Mouse (Mus musculus): ENCODE results near the gene Krtap10-10. TPM values are rescaled to one million over a fixed set of nuclear protein-coding genes. Genes with fewer than 3 reads are reported as not detected.

The Krtap10-10 gene
- polyA plus RNA-seq, 1 experiment, result not detected

- Histone ChIP-seq H3K27me3 (ENCODE audit: control insufficient read depth, insufficient read depth, insufficient read length) (peaks cover 13% of the 10 kb centered on the region), H3K4me2 (ENCODE audit: low read depth) (no peak overlapping the region), H3ac (ENCODE audit: control insufficient read depth, insufficient read length) (no peak overlapping the region), H3K4me3 (no peak overlapping the region), H3K36me3 (ENCODE audit: control insufficient read depth, insufficient read depth) (no peaks in the 10 kb centered on the region), H3K79me2 (ENCODE audit: control insufficient read depth, insufficient read depth) (no peaks in the 10 kb centered on the region)
- no peak for TF ChIP-seq E2F4 (IDR thresholded peaks at IDR 0.05; ENCODE audit: insufficient read depth)
- TF ChIP-seq TCF3 (IDR thresholded peaks at IDR 0.05; ENCODE audit: insufficient read length, low read depth), result no peak
- no peak for TF ChIP-seq POLR2AphosphoS2 (IDR thresholded peaks at IDR 0.05; ENCODE audit: insufficient read length, low read depth)
These were observed 17.2 kb upstream of the Krtap10-10 start for GRCm38 (mm10) chr10:77818523-77818922.

DNA sequence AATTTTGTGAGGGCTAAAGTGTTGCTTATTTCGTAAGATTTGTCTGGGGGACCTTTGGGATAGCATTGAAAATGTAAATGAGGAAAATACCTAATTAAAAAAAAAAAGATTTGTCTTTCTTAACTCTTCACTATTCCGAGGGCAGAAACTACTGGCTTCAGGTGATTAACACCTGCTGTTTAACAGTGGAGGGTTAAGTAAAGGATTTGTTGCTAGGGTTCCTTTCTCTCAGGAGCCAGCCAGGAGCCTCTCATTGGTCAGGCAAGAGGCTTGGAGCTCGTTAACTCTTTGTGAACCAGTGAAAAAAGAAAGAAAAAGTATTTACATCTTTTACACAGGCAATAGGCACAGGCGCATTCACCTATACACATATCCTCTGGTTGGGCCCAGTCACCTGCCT is 16.5 kb upstream of the Krtap10-10 start:
- peaks cover 13% of the 10 kb centered on the region for H3K27me3 ChIP-seq (ENCODE audit: control insufficient read depth, insufficient read depth, insufficient read length)
- no peak overlapping the region for H3K4me3 ChIP-seq
- no peak for TF ChIP-seq POLR2AphosphoS2 (IDR thresholded peaks at IDR 0.05; ENCODE audit: insufficient read length, low read depth)
- no peak for TF ChIP-seq TCF12 (IDR thresholded peaks at IDR 0.05; ENCODE audit: insufficient read depth, poor library complexity, severe bottlenecking)
- no peaks in the 10 kb centered on the region for H3K79me2 ChIP-seq (ENCODE audit: control insufficient read depth, insufficient read depth)
- H3K4me2 ChIP-seq (ENCODE audit: low read depth), result no peak overlapping the region
- H3K36me3 ChIP-seq (ENCODE audit: control insufficient read depth, insufficient read depth), result no peaks in the 10 kb centered on the region
- no peak overlapping the region for H3ac ChIP-seq (ENCODE audit: control insufficient read depth, insufficient read length)

DNA sequence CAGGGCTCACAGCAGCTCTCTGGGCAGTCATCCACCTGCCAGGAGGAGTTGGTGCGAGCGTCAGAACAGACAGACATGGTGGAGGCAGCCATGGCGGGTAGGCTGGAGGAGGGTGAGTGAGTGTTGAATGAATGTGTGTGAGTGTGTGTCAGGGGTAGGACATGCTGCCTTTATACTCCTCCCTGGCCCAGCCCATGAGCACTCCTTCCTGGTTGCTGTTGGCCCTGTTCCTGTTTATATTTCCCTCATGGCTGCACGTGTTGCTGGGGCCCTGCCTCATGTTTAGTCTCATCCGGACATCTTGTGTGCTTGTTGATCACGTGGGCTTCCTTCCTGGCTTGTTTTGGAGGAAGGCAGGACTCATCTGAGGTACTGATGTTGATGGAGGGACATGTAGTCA is 8.8 kb upstream of the Krtap10-10 start, which contains the start of gene Krtap10-4:
Gene Krtap10-4, minus strand, starts transcription at position 145 of the 400 bp plus-strand sequence.
- Histone ChIP-seq H3K36me3 (ENCODE audit: control insufficient read depth, insufficient read depth) (no peaks in the 10 kb centered on the region), H3K4me2 (ENCODE audit: low read depth) (no peak within 1 kb of the TSS), H3K27me3 (ENCODE audit: control insufficient read depth, insufficient read depth, insufficient read length) (peaks cover 11% of the 10 kb centered on the region), H3ac (ENCODE audit: control insufficient read depth, insufficient read length) (no peak within 1 kb of the TSS), H3K79me2 (ENCODE audit: control insufficient read depth, insufficient read depth) (no peaks in the 10 kb centered on the region), H3K4me3 (no peak within 1 kb of the TSS)
- TF ChIP-seq POLR2A (IDR thresholded peaks at IDR 0.05; ENCODE audit: insufficient read length, low read depth) (no peak), SRF (IDR thresholded peaks at IDR 0.05; ENCODE audit: control insufficient read depth, insufficient read length, low read depth) (no peak), TCF12 (IDR thresholded peaks at IDR 0.05; ENCODE audit: insufficient read depth, poor library complexity, severe bottlenecking) (no peak), USF1 (IDR thresholded peaks at IDR 0.05; ENCODE audit: low read depth) (no peak), MAX (IDR thresholded peaks at IDR 0.05; ENCODE audit: low read depth) (no peak), CEBPB (IDR thresholded peaks at IDR 0.05; ENCODE audit: insufficient read depth, poor library complexity, severe bottlenecking) (no peak), REST (IDR thresholded peaks at IDR 0.05; ENCODE audit: insufficient read depth, insufficient read length) (no peak), MYOD1 (IDR thresholded peaks at IDR 0.05; ENCODE audit: control insufficient read depth in 1 of 3, insufficient read length in 2 of 3, low read depth in 2 of 3) (no peak), POLR2AphosphoS2 (IDR thresholded peaks at IDR 0.05; ENCODE audit: insufficient read length, low read depth) (no peak), MYOG (IDR thresholded peaks at IDR 0.05; ENCODE audit: control insufficient read depth in 1 of 3, insufficient read depth in 1 of 3, insufficient read length in 2 of 3, low read depth in 2 of 3) (no peak), TCF3 (IDR thresholded peaks at IDR 0.05; ENCODE audit: insufficient read length, low read depth) (no peak), E2F4 (IDR thresholded peaks at IDR 0.05; ENCODE audit: insufficient read depth) (no peak)

DNA sequence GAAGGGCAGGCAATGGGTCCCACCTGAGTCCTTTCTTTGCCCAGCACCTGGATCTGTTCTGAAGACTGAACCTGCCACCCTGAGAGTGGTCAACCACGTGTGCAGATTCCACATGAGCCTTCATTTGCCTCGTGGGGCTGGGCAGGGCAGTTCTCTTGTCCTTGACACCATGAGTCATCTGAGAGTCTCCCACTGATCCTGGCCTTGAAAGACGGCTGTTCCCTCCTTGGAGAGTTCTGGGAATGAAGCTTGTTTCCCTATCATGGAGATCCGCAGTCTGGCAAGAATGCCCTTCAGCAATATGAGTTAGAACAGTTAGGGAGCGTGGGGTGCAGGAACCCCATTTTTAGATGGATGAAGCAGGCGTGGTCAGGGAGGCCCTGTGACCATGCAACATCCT is 3.3 kb downstream of the Krtap10-10 start:
- TF ChIP-seq TCF12 (IDR thresholded peaks at IDR 0.05; ENCODE audit: insufficient read depth, poor library complexity, severe bottlenecking) (no peak), E2F4 (IDR thresholded peaks at IDR 0.05; ENCODE audit: insufficient read depth) (no peak), POLR2A (IDR thresholded peaks at IDR 0.05; ENCODE audit: insufficient read length, low read depth) (no peak), SRF (IDR thresholded peaks at IDR 0.05; ENCODE audit: control insufficient read depth, insufficient read length, low read depth) (no peak), REST (IDR thresholded peaks at IDR 0.05; ENCODE audit: insufficient read depth, insufficient read length) (no peak), TCF3 (IDR thresholded peaks at IDR 0.05; ENCODE audit: insufficient read length, low read depth) (no peak), CEBPB (IDR thresholded peaks at IDR 0.05; ENCODE audit: insufficient read depth, poor library complexity, severe bottlenecking) (no peak), MYOD1 (IDR thresholded peaks at IDR 0.05; ENCODE audit: control insufficient read depth in 1 of 3, insufficient read length in 2 of 3, low read depth in 2 of 3) (no peak), POLR2AphosphoS2 (IDR thresholded peaks at IDR 0.05; ENCODE audit: insufficient read length, low read depth) (no peak), USF1 (IDR thresholded peaks at IDR 0.05; ENCODE audit: low read depth) (no peak), MYOG (IDR thresholded peaks at IDR 0.05; ENCODE audit: control insufficient read depth in 1 of 3, insufficient read depth in 1 of 3, insufficient read length in 2 of 3, low read depth in 2 of 3) (no peak), MAX (IDR thresholded peaks at IDR 0.05; ENCODE audit: low read depth) (no peak)
- no peaks in the 10 kb centered on the region for H3K36me3 ChIP-seq (ENCODE audit: control insufficient read depth, insufficient read depth)
- no peaks in the 10 kb centered on the region for H3K79me2 ChIP-seq (ENCODE audit: control insufficient read depth, insufficient read depth)
- H3K4me3 ChIP-seq, result no peak overlapping the region
- H3ac ChIP-seq (ENCODE audit: control insufficient read depth, insufficient read length), result no peak overlapping the region
- H3K27me3 ChIP-seq (ENCODE audit: control insufficient read depth, insufficient read depth, insufficient read length), result peaks cover 7% of the 10 kb centered on the region
- no peak overlapping the region for H3K4me2 ChIP-seq (ENCODE audit: low read depth)

DNA sequence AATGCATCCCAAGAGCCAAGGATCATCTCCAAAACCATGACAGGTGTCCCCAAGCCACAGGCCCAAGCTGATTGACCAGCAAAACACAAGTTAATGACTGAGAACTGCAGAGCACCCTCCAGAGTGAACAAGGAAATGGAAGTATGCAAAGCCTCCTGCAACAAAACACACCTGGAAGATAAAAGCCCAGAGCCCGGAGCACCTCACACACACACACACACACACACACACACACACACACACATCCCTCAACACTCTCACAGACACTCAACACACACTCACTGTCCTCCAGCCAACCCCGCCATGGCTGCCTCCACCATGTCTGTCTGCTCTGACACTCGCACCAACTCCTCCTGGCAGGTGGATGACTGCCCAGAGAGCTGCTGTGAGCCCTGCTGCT is 10.8 kb downstream of the Krtap10-10 start, which contains the start of gene Gm36176:
Gene Gm36176, plus strand, starts transcription at position 301 of the 400 bp plus-strand sequence.
- no peak within 1 kb of the TSS for H3K4me3 ChIP-seq
- H3K79me2 ChIP-seq (ENCODE audit: control insufficient read depth, insufficient read depth), result no peaks in the 10 kb centered on the region
- TF ChIP-seq MYOG (IDR thresholded peaks at IDR 0.05; ENCODE audit: control insufficient read depth in 1 of 3, insufficient read depth in 1 of 3, insufficient read length in 2 of 3, low read depth in 2 of 3) (no peak), MAX (IDR thresholded peaks at IDR 0.05; ENCODE audit: low read depth) (no peak), TCF3 (IDR thresholded peaks at IDR 0.05; ENCODE audit: insufficient read length, low read depth) (no peak), TCF12 (IDR thresholded peaks at IDR 0.05; ENCODE audit: insufficient read depth, poor library complexity, severe bottlenecking) (no peak), SRF (IDR thresholded peaks at IDR 0.05; ENCODE audit: control insufficient read depth, insufficient read length, low read depth) (no peak), POLR2AphosphoS2 (IDR thresholded peaks at IDR 0.05; ENCODE audit: insufficient read length, low read depth) (no peak), E2F4 (IDR thresholded peaks at IDR 0.05; ENCODE audit: insufficient read depth) (no peak), USF1 (IDR thresholded peaks at IDR 0.05; ENCODE audit: low read depth) (no peak), MYOD1 (IDR thresholded peaks at IDR 0.05; ENCODE audit: control insufficient read depth in 1 of 3, insufficient read length in 2 of 3, low read depth in 2 of 3) (no peak)
- no peak within 1 kb of the TSS for H3K4me2 ChIP-seq (ENCODE audit: low read depth)
- no peaks in the 10 kb centered on the region for H3K27me3 ChIP-seq (ENCODE audit: control insufficient read depth, insufficient read depth, insufficient read length)
- H3K36me3 ChIP-seq (ENCODE audit: control insufficient read depth, insufficient read depth), result no peaks in the 10 kb centered on the region
- no peak within 1 kb of the TSS for H3ac ChIP-seq (ENCODE audit: control insufficient read depth, insufficient read length)

All from myocyte (in vitro differentiated cells).